Mouse (Mus musculus): ENCODE measurements at regions not wholly inside any gene's neighbourhood (a gene's known extent, or its start where the extent isn't known, plus 50 kb on each side); places are given as distances from the start of the nearest gene placed in this dataset.
A peak's percentile ranks its signal among the peaks of the same experiment; 100 is the strongest.
"Not testable (repeated sequence)": the region's sequence is repeated elsewhere in the genome, so short reads cannot be mapped to it uniquely, and the experiment has no call there.

DNA sequence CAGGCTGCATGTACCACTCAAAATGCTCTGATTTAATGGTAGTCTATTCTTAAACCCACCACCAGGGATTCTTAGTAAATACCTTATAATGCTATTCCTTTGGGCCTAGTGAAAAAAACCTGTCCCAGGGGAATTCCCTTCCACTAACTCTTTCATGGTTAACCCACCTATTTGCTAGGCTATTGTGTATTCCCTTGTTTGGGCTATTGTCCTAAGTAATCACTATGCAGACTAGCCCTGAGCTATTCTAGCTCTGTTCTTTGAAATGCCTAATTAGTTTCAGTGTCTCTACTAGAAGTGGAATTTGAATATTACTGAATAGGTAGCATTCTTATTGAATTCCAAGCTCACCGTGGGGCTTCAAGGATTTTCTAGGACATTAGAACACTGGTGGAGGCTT, 620.6 kb upstream of the Pom121l12 start:
- Histone ChIP-seq H3K4me3 (ENCODE audit: low read depth, low read length) (no peak overlapping the region), H3K9me3 (ENCODE audit: low read length) (no peaks in the 10 kb centered on the region), H3K36me3 (ENCODE audit: insufficient read depth) (no peaks in the 10 kb centered on the region), H3K27me3 (ENCODE audit: insufficient read depth, low read length) (no peaks in the 10 kb centered on the region), H3K4me1 (ENCODE audit: insufficient read depth) (no peaks in the 10 kb centered on the region), H3K9ac (no peak overlapping the region), H3K27ac (ENCODE audit: low read depth, low read length) (no peak overlapping the region), H3K4me2 (ENCODE audit: low read depth) (no peak overlapping the region)
- 19% methylated on average over 1 of the region's 1 CpGs for WGBS
- ATAC-seq (no peak), DNase-seq (no peak)
- no peak for TF ChIP-seq CTCF (IDR thresholded peaks at IDR 0.05; ENCODE audit: low read depth)

DNA sequence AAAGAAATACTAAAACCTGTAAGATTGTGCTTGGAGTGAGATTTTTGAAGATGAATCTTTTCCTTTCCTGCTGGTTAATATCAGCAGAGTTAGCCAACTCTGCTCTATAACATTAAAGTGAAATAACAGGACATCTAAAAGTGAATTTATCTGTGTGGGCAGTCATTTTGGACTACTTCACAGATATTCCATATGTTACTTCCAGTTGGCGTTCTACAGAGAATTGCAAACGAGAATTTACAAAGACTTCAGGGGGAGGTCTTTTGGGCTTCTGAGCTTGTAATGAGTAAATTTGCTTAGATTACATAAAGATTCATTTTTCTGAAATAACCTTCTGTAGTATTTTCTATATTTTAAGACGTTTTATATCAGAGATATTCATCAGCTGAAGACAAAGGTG, 582.4 kb upstream of the Pom121l12 start:
- 74% methylated on average over 3 of the region's 3 CpGs for WGBS

DNA sequence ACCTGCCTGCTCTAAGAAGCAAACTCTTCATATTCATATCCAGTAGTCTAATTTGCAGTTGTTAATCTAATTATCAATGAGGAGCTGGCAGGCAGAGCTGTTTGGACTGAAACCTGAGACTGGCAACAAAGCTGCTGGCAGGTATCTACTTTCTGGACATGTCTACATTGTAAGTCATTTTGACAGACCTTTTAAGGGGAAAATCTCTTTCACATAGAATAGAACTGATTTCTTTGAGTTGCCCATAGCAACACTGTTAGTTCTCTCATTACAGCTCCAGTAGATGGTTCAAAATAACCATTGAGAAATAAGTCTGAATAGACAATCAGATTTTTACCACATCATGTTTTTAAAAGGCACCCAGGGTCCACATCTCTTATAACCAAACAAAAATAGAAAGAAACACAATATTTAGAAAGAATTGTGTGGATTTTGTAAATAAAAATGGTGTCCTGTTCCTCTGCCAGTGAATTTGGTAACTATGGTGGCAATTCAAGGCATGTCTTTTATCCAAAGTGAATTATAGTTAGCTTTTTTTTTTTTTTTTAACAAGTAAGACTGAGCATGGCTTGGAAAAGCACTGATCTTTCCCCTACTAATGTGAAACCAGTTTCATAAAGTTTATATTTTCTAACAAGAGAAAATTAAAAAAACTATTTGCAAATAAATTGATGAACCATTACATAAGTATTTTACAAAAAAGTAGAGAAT, 567.5 kb upstream of the Pom121l12 start:
- Histone ChIP-seq H3K4me1 (ENCODE audit: insufficient read depth) (no peaks in the 10 kb centered on the region), H3K9ac (no peak overlapping the region), H3K36me3 (ENCODE audit: insufficient read depth) (no peaks in the 10 kb centered on the region), H3K27ac (ENCODE audit: low read depth, low read length) (no peak overlapping the region), H3K4me2 (ENCODE audit: low read depth) (no peak overlapping the region), H3K4me3 (ENCODE audit: low read depth, low read length) (no peak overlapping the region), H3K27me3 (ENCODE audit: insufficient read depth, low read length) (no peaks in the 10 kb centered on the region), H3K9me3 (ENCODE audit: low read length) (no peaks in the 10 kb centered on the region)
- ATAC-seq (no peak), DNase-seq (peak; percentile 9)
- TF ChIP-seq CTCF (IDR thresholded peaks at IDR 0.05; ENCODE audit: low read depth), result no peak

More for the DNA sequence above, 582.4 kb upstream of the Pom121l12 start:
- no peak overlapping the region for H3K9ac ChIP-seq
- H3K27ac ChIP-seq (ENCODE audit: low read depth, low read length), result no peak overlapping the region
- no peak overlapping the region for H3K4me2 ChIP-seq (ENCODE audit: low read depth)
- H3K36me3 ChIP-seq (ENCODE audit: insufficient read depth), result no peaks in the 10 kb centered on the region
- DNase-seq (no peak), ATAC-seq (no peak)
- H3K4me3 ChIP-seq (ENCODE audit: low read depth, low read length), result no peak overlapping the region
- TF ChIP-seq CTCF (IDR thresholded peaks at IDR 0.05; ENCODE audit: low read depth), result no peak
- H3K27me3 ChIP-seq (ENCODE audit: insufficient read depth, low read length), result no peaks in the 10 kb centered on the region
- no peaks in the 10 kb centered on the region for H3K4me1 ChIP-seq (ENCODE audit: insufficient read depth)
- no peaks in the 10 kb centered on the region for H3K9me3 ChIP-seq (ENCODE audit: low read length)

DNA sequence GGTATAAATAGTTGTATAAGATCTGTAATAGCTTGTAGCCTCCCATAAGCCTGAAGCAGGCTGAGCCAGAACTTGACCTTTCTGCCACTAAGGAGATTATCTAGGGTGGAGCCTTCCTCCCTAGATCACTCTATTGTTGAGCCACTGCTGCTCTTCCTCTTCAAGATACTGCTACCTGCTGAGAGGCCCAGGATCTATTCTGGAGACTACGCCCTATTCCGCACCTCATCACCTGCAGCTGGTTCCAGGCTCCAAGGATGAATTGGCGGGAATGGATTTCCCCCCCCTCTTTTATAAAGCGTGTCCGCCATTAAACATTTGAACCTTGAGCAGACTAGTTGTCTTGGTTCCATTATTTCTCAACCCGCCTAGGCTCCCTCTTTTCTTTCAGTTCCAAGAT, 566.6 kb upstream of the Pom121l12 start:
- H3K27ac ChIP-seq (ENCODE audit: low read depth, low read length); ATAC-seq; H3K4me3 ChIP-seq (ENCODE audit: low read depth, low read length); H3K9me3 ChIP-seq (ENCODE audit: low read length); H3K36me3 ChIP-seq (ENCODE audit: insufficient read depth); H3K4me2 ChIP-seq (ENCODE audit: low read depth); H3K27me3 ChIP-seq (ENCODE audit: insufficient read depth, low read length); H3K9ac ChIP-seq; H3K4me1 ChIP-seq (ENCODE audit: insufficient read depth); DNase-seq: not testable (repeated sequence)
- 92% methylated on average over 6 of the region's 6 CpGs for WGBS

DNA sequence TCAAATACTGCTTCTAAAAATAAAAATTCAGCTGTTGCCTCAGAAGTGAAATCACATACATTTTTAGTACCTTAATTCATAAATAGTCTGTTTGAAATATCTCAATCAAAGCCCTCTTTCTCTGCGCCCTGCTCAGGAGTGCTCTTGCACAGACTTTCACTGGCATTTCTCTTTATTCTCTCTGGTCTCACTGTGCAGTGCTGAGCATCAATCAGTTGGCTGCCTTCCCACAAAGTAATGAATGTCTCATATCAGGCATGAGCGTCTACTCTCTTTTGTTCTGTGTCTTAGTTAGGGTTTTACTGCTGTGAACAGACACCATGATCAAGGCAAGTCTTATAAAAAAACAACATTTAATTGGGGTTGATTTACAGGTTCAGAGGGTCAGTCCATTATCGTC, 540.0 kb upstream of the Pom121l12 start:
- ATAC-seq (peak; percentile 61), DNase-seq (peak; percentile 18)
- H3K4me1 ChIP-seq (ENCODE audit: insufficient read depth), result no peaks in the 10 kb centered on the region
- no peak overlapping the region for H3K9ac ChIP-seq
- H3K36me3 ChIP-seq (ENCODE audit: insufficient read depth), result no peaks in the 10 kb centered on the region
- no peak overlapping the region for H3K4me3 ChIP-seq (ENCODE audit: low read depth, low read length)
- 26% methylated on average over 3 of the region's 3 CpGs for WGBS
- TF ChIP-seq CTCF (IDR thresholded peaks at IDR 0.05; ENCODE audit: low read depth), result no peak
- H3K27ac ChIP-seq (ENCODE audit: low read depth, low read length), result no peak overlapping the region
- H3K27me3 ChIP-seq (ENCODE audit: insufficient read depth, low read length), result no peaks in the 10 kb centered on the region
- no peaks in the 10 kb centered on the region for H3K9me3 ChIP-seq (ENCODE audit: low read length)
- no peak overlapping the region for H3K4me2 ChIP-seq (ENCODE audit: low read depth)

DNA sequence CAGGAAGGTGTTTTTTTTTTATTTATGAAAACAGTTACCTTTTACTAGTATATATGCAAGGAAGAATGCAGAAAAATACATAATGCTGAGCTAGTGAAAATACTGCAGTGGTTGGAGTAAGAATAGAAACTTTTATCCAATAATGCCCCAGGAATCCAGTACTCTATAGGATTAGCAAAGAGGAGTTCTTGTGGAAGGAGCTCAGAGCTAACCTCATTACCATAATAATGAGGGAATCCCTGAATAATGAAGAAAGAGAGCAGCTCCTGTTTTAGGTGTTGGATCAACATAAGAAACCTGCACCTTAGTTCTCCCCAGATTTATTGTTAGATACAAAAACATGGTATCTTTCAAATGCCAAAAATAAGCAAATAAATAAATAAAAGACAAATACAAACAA, 527.0 kb upstream of the Pom121l12 start:
- no peak overlapping the region for H3K9ac ChIP-seq
- no peaks in the 10 kb centered on the region for H3K9me3 ChIP-seq (ENCODE audit: low read length)
- no peak overlapping the region for H3K27ac ChIP-seq (ENCODE audit: low read depth, low read length)
- H3K27me3 ChIP-seq (ENCODE audit: insufficient read depth, low read length), result no peaks in the 10 kb centered on the region
- H3K4me1 ChIP-seq (ENCODE audit: insufficient read depth), result no peaks in the 10 kb centered on the region
- no peak for TF ChIP-seq CTCF (IDR thresholded peaks at IDR 0.05; ENCODE audit: low read depth)
- no peak overlapping the region for H3K4me2 ChIP-seq (ENCODE audit: low read depth)
- ATAC-seq (no peak), DNase-seq (no peak)
- H3K36me3 ChIP-seq (ENCODE audit: insufficient read depth), result no peaks in the 10 kb centered on the region
- H3K4me3 ChIP-seq (ENCODE audit: low read depth, low read length), result no peak overlapping the region

DNA sequence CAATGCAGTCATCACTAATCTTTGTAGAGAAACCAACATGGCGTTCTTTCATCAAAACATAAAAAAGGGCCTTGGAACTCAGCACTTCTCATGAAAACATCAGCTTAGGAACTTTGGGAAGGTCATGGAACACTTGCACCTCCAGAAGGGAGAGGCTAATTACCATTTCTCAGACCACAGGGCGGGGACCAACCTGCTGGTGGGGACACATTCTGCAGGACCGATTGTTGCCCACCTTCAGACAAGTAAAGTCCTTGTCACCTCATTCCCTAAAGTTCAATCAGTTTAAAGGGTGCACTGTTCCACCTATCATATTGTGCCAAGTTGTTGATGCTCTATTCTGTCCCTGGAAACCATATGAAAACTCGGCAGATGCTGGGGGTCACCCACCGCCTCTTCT, 526.5 kb upstream of the Pom121l12 start:
- Histone ChIP-seq H3K9me3 (ENCODE audit: low read length) (no peaks in the 10 kb centered on the region), H3K27ac (ENCODE audit: low read depth, low read length) (no peak overlapping the region), H3K27me3 (ENCODE audit: insufficient read depth, low read length) (no peaks in the 10 kb centered on the region), H3K4me2 (ENCODE audit: low read depth) (no peak overlapping the region), H3K36me3 (ENCODE audit: insufficient read depth) (no peaks in the 10 kb centered on the region), H3K9ac (no peak overlapping the region), H3K4me1 (ENCODE audit: insufficient read depth) (no peaks in the 10 kb centered on the region), H3K4me3 (ENCODE audit: low read depth, low read length) (no peak overlapping the region)
- 64% methylated on average over 5 of the region's 5 CpGs for WGBS
- TF ChIP-seq CTCF (IDR thresholded peaks at IDR 0.05; ENCODE audit: low read depth), result no peak
- no peak for DNase-seq
- no peak for ATAC-seq
